Mouse (Mus musculus): ENCODE data around the gene Ppfibp1. TPM values are rescaled to one million over a fixed set of nuclear protein-coding genes. Genes with fewer than 3 reads are reported as not detected.

The Ppfibp1 gene
- total and polyA plus RNA-seq, 3 experiments, result 15.4 to 128 (median 102) TPM

DNA sequence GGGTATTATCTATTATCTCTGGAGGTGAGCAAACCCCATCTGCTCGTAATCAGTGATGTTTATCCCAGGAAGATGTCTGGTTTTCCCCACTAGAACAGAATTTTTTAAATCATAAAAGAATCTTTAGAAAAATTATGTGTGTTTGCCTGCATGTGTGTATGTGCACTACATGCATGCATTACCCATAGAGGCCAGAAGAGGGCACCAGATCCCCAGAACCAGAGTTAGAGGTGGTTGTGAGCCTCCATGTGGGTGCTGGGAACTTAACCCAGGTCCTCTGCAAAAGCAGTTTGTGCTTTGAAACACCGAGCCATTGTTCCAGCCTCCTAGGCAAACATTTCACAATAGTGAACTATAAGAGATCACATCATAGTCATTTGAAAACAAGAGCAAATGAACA is 11.5 kb upstream of the Ppfibp1 start:
- Histone ChIP-seq H3K4me1 (ENCODE audit: control insufficient read depth, insufficient read depth, low read length) (no peaks in the 10 kb centered on the region), H3K9ac (ENCODE audit: low read depth, low read length) (no peak overlapping the region), H3K27me3 (ENCODE audit: control insufficient read depth, insufficient read depth, low read length) (no peaks in the 10 kb centered on the region), H3K27ac (no peak overlapping the region), H3K36me3 (ENCODE audit: control insufficient read depth, insufficient read depth, low read length) (no peaks in the 10 kb centered on the region), H3K79me2 (replicated peaks; ENCODE audit: control insufficient read depth, insufficient read depth, low read length) (no peaks in the 10 kb centered on the region), H3K4me3 (no peak overlapping the region)
- peak; percentile 40 for TF ChIP-seq CTCF (IDR thresholded peaks at IDR 0.05)
- no peak for TF ChIP-seq EP300 (IDR thresholded peaks at IDR 0.05; ENCODE audit: insufficient read depth, low read depth, low read length)
- TF ChIP-seq POLR2A (IDR thresholded peaks at IDR 0.05; ENCODE audit: insufficient read depth, low read depth, low read length), result no peak
- intact Hi-C loops (cut with DNase I), result no loop called here
- no peak for DNase-seq
- 95% methylated on average over 2 of the region's 2 CpGs for WGBS

DNA sequence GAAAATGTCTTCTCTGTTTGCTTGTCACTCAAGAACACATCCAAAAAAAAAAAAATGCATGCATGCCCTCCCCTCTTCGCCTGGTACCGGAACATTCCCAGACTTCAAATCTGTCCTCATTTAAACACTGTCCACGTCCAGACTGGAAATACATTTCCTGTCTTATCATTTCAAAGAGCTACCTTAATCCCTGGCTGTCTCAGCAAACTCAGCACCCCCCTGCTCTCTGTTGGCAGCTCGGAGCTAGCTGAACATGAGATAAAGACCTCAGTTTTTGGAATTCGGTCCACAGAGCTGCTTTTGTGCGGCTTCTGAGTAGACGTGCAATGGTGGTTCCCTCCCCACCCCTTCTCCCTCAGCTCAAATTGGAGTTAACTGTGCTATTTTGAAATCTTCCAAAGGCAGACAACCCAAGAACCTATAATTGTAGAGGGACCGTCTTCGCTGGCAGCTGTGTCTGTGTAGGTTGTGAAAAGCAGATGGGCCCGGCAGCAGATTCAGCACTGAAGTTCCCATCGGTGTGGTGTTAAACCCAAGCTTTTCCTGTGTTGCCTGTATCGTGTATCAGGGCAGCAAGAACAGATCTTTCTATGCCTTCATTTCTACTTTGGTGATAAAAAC is 10.8 kb upstream of the Ppfibp1 start:
- no peak for DNase-seq
- no peaks in the 10 kb centered on the region; the same call in 1 of the 2 replicates for H3K4me1 ChIP-seq (ENCODE audit: control insufficient read depth, insufficient read depth, low read length)
- WGBS, result 62% methylated on average over 12 of the region's 12 CpGs
- H3K36me3 ChIP-seq (ENCODE audit: control insufficient read depth, insufficient read depth, low read length), result no peaks in the 10 kb centered on the region
- no peaks in the 10 kb centered on the region for H3K79me2 ChIP-seq (replicated peaks; ENCODE audit: control insufficient read depth, insufficient read depth, low read length)
- H3K4me3 ChIP-seq, result no peak overlapping the region
- H3K27me3 ChIP-seq (ENCODE audit: control insufficient read depth, insufficient read depth, low read length), result no peaks in the 10 kb centered on the region
- TF ChIP-seq POLR2A (IDR thresholded peaks at IDR 0.05; ENCODE audit: insufficient read depth, low read depth, low read length) (no peak), EP300 (IDR thresholded peaks at IDR 0.05; ENCODE audit: insufficient read depth, low read depth, low read length) (no peak), CTCF (IDR thresholded peaks at IDR 0.05) (no peak)
- intact Hi-C loops (cut with DNase I), result no loop called here
- no peak overlapping the region for H3K9ac ChIP-seq (ENCODE audit: low read depth, low read length)
- no peak overlapping the region for H3K27ac ChIP-seq

DNA sequence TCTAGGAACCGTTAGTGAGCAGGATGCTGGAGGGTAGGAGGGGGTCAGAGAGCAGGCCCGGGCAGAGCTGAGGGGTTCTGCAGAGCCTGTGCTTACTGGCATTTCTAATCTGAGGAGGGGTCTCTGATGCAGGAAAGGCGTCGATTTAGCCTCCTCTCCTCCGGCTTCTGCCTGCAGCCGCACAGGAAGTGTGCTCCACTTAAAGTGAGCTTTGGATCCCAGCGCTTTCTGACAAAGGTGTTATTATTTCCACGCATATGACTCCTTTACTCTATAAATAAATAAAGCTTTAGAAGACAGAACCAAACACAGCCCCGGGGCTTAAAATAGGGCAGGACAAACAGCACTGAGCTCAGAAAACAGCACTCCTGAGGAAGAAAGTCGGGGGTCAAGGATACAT is 9.4 kb upstream of the Ppfibp1 start:
- TF ChIP-seq CTCF (IDR thresholded peaks at IDR 0.05) (no peak), EP300 (IDR thresholded peaks at IDR 0.05; ENCODE audit: insufficient read depth, low read depth, low read length) (no peak), POLR2A (IDR thresholded peaks at IDR 0.05; ENCODE audit: insufficient read depth, low read depth, low read length) (no peak)
- H3K27me3 ChIP-seq (ENCODE audit: control insufficient read depth, insufficient read depth, low read length), result no peaks in the 10 kb centered on the region
- H3K79me2 ChIP-seq (replicated peaks; ENCODE audit: control insufficient read depth, insufficient read depth, low read length), result no peaks in the 10 kb centered on the region
- intact Hi-C loops (cut with DNase I), result no loop called here
- no peak overlapping the region for H3K9ac ChIP-seq (ENCODE audit: low read depth, low read length)
- WGBS, result 47% methylated on average over 10 of the region's 10 CpGs
- no peak overlapping the region for H3K27ac ChIP-seq
- no peaks in the 10 kb centered on the region; the same call in 1 of the 2 replicates for H3K4me1 ChIP-seq (ENCODE audit: control insufficient read depth, insufficient read depth, low read length)
- DNase-seq, result no peak
- H3K36me3 ChIP-seq (ENCODE audit: control insufficient read depth, insufficient read depth, low read length), result no peaks in the 10 kb centered on the region
- no peak overlapping the region for H3K4me3 ChIP-seq

DNA sequence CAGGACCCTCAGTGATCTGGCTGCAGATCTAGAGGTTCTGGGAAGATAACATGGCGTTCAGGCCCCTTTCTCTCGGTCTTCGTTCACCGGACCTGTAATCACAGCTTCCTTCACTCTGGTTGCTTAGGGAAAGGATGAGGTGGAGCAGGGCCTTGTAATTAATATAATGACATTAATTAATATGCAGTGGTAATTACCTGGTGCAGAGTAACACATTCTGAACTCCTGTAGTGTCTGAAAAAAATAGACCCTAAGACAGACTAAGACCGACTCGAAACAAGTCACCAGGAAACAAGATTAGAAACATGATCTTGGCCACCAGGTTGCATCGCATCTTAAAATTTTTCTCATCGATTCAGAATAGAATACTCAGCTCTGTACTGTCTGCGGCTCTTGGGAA is 8.4 kb upstream of the Ppfibp1 start:
- Histone ChIP-seq H3K9ac (ENCODE audit: low read depth, low read length) (no peak overlapping the region), H3K4me3 (no peak overlapping the region), H3K27ac (no peak overlapping the region), H3K27me3 (ENCODE audit: control insufficient read depth, insufficient read depth, low read length) (no peaks in the 10 kb centered on the region), H3K79me2 (replicated peaks; ENCODE audit: control insufficient read depth, insufficient read depth, low read length) (no peaks in the 10 kb centered on the region), H3K36me3 (ENCODE audit: control insufficient read depth, insufficient read depth, low read length) (no peaks in the 10 kb centered on the region), H3K4me1 (ENCODE audit: control insufficient read depth, insufficient read depth, low read length) (no peaks in the 10 kb centered on the region; the same call in 1 of the 2 replicates)
- intact Hi-C loops (cut with DNase I), result no loop called here
- WGBS, result 93% methylated on average over 9 of the region's 9 CpGs
- no peak for DNase-seq
- TF ChIP-seq EP300 (IDR thresholded peaks at IDR 0.05; ENCODE audit: insufficient read depth, low read depth, low read length) (no peak), POLR2A (IDR thresholded peaks at IDR 0.05; ENCODE audit: insufficient read depth, low read depth, low read length) (no peak), CTCF (IDR thresholded peaks at IDR 0.05) (no peak)

DNA sequence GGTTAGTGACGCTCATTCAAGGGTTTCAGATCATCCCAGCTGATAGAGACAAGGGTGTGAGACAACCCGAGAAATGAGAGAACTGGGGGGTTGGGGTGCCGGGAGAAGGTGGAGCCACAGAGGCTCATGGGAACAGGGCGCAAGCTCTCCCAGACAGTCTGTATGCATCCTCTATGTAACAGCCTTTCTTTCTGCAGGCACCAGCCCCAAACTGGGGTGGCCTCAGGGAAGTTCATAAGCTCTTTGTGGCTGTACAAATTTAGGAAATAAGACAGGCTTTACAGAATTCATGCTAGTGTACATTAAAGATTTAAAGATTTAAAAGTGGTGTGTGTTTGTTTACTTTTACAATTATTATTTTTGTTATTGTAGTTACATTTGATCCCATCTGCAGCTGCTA is 8.0 kb upstream of the Ppfibp1 start:
- Histone ChIP-seq H3K27ac (no peak overlapping the region), H3K4me3 (no peak overlapping the region), H3K4me1 (ENCODE audit: control insufficient read depth, insufficient read depth, low read length) (no peaks in the 10 kb centered on the region; the same call in 1 of the 2 replicates), H3K9ac (ENCODE audit: low read depth, low read length) (no peak overlapping the region), H3K79me2 (replicated peaks; ENCODE audit: control insufficient read depth, insufficient read depth, low read length) (no peaks in the 10 kb centered on the region), H3K36me3 (ENCODE audit: control insufficient read depth, insufficient read depth, low read length) (no peaks in the 10 kb centered on the region), H3K27me3 (ENCODE audit: control insufficient read depth, insufficient read depth, low read length) (no peaks in the 10 kb centered on the region)
- TF ChIP-seq POLR2A (IDR thresholded peaks at IDR 0.05; ENCODE audit: insufficient read depth, low read depth, low read length), result no peak
- TF ChIP-seq CTCF (IDR thresholded peaks at IDR 0.05), result no peak
- TF ChIP-seq EP300 (IDR thresholded peaks at IDR 0.05; ENCODE audit: insufficient read depth, low read depth, low read length), result no peak
- WGBS, result 89% methylated on average over 4 of the region's 4 CpGs
- DNase-seq, result no peak
- intact Hi-C loops (cut with DNase I), result no loop called here

DNA sequence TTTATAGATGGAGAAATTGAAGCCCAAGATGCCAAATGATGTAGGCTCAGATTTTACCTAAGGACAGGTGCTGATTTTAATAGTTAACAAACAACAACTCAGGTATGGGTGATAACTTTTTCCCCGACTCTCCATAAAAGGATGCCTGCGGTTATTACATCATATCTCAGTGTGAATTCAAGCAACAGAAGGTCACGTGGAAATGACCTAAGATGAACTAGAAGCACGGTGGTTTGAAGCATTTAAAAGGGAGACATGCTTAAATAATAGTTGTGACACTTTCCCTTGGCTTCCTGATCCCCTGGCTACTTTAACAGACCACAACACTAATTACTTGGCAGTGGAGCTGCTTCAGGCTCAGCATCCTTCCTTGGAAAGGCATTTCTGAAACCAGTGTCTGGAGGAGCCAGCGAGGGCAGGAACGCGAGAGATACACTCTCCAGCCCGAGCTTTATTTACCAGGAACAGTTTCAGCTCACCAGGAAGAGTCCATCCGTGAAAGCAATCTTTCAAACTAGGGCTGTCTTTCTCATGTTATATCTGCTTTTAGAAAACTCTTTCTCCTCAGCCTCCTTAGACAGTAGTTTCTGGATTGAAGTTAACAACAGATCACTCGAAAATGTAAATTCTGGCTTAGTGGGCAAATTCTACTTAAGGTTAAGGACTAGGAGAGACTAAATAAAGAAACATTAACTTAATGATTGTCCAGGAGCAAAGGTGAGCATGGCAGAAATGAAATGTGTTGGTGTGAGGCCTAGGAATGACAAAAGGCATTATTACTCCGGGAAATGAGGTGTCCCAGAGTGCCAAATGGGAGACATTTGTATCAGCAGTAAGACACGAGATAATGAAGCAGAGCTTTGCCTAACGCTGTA is 6.2 kb upstream of the Ppfibp1 start:
- intact Hi-C loops (cut with DNase I), result no loop called here
- Histone ChIP-seq H3K36me3 (ENCODE audit: control insufficient read depth, insufficient read depth, low read length) (no peaks in the 10 kb centered on the region), H3K9ac (ENCODE audit: low read depth, low read length) (no peak overlapping the region), H3K4me3 (no peak overlapping the region), H3K27me3 (ENCODE audit: control insufficient read depth, insufficient read depth, low read length) (no peaks in the 10 kb centered on the region), H3K79me2 (replicated peaks; ENCODE audit: control insufficient read depth, insufficient read depth, low read length) (no peaks in the 10 kb centered on the region), H3K4me1 (ENCODE audit: control insufficient read depth, insufficient read depth, low read length) (no peaks in the 10 kb centered on the region; the same call in none of the 2 replicates), H3K27ac (no peak overlapping the region)
- DNase-seq, result no peak
- 46% methylated on average over 13 of the region's 13 CpGs for WGBS
- TF ChIP-seq POLR2A (IDR thresholded peaks at IDR 0.05; ENCODE audit: insufficient read depth, low read depth, low read length), result no peak
- no peak for TF ChIP-seq EP300 (IDR thresholded peaks at IDR 0.05; ENCODE audit: insufficient read depth, low read depth, low read length)

All from heart, adult 2 months (tissue).